Mouse (Mus musculus): ENCODE measurements around the gene Zfp628.

The Zfp628 gene

GRCm38 (mm10) chr7:4917494-4917893, 2.5 kb downstream of the Zfp628 start:
- in situ Hi-C loops (cut with MboI, MseI), result no loop called here

DNA sequence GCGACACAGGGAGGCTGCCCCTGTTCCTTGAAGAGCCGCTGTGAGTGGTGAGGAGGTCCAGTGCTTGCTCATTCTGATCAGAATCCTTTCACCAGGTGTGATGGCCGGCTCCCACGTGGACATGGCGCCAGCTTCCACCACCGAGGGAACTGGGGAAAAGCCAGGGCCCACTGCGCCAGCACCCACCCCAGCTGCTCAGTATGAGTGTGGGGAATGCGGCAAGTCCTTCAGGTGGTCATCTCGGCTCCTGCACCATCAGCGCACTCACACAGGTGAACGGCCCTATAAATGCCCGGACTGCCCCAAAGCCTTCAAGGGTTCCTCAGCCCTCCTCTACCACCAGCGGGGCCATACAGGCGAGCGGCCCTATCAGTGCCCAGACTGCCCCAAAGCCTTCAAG, 3.7 kb downstream of the Zfp628 start:
- in situ Hi-C loops (cut with MboI, MseI), result no loop called here

GRCm38 (mm10) chr7:4919096-4919495, 4.1 kb downstream of the Zfp628 start:
- in situ Hi-C loops (cut with MboI, MseI), result no loop called here

DNA sequence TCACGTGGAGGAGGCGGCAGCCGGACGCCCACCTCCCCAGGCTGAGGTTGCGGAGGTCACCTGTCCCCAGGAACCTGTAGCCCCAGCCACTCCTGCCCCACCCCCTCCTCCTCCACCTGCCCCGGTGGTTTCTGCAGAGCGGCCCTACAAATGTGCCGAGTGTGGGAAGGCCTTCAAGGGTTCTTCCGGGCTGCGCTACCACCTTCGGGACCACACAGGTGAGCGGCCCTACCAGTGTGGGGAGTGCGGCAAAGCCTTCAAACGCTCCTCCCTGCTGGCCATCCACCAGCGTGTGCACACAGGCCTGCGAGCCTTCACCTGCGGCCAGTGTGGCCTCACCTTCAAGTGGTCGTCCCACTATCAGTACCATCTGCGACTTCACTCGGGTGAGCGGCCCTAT, 5.0 kb downstream of the Zfp628 start:
- in situ Hi-C loops (cut with MboI, MseI), result no loop called here

GRCm38 (mm10) chr7:4920496-4920895, 5.5 kb downstream of the Zfp628 start:
- in situ Hi-C loops (cut with MboI, MseI), result no loop called here

GRCm38 (mm10) chr7:4920976-4921823, 6.2 kb downstream of the Zfp628 start:
- in situ Hi-C loops (cut with MboI, MseI), result no loop called here

DNA sequence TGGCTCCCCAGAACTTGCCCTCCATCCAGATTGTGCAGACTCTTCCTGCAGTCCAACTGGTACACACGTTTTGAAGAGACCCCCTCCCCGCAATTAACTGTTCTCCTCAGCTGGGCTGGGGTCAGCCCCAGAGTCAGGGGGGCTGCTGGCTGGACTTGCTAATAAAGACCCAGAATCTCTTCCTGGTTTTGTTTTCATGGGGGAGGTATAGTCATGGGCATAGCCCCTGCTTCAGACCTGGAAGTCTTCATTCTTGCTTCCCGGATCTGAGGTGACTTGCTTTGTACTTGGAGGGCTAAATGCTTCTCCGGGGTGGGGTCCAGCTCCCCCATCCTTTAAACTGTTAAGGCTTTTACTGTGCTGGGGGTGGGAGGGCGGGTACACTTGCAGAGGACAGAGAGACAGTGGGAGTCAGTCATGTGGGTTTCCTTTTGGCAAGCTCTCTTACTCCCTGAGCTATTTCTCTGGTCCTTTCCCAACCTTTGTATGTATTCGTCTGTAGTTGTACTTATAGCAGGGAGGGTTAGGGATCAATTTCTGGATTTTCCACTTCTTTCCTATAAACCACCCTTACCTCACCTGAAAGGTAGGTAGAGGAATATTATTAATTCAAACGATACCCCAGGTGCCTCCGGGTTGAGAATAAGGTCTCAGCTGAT, 6.9 kb downstream of the Zfp628 start, which contains the start of gene Nat14:
TSS of gene Nat14 (plus strand) at position 205 of the 659 bp plus-strand sequence.
- in situ Hi-C loops (cut with MboI, MseI), result no loop called here

GRCm38 (mm10) chr7:4922508-4922907, 7.5 kb downstream of the Zfp628 start:
- in situ Hi-C loops (cut with MboI, MseI), result no loop called here

GRCm38 (mm10) chr7:4922931-4923565, 8.0 kb downstream of the Zfp628 start:
- in situ Hi-C loops (cut with MboI, MseI), result no loop called here

GRCm38 (mm10) chr7:4923586-4924364, 8.8 kb downstream of the Zfp628 start:
- in situ Hi-C loops (cut with MboI, MseI), result no loop called here

DNA sequence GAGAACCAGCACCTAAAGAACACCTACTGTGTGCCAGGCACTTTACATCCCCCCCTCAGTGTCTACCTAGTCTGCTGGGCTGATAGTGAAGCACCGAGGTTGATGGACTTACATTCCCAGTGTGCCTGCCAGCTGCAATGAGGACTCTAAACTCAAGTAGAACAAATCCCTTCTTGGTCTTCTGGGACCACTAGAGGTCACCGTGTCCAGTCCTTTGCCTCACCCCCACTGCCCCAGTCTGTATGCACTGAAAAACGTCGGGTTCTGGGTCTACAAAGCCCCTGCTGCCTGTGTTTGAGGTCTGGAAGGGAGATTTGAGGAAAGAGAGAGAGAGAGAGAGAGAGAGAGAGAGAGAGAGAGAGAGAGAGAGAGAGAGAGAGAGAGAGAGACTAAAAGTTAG, 9.5 kb downstream of the Zfp628 start:
- in situ Hi-C loops (cut with MboI, MseI), result no loop called here

DNA sequence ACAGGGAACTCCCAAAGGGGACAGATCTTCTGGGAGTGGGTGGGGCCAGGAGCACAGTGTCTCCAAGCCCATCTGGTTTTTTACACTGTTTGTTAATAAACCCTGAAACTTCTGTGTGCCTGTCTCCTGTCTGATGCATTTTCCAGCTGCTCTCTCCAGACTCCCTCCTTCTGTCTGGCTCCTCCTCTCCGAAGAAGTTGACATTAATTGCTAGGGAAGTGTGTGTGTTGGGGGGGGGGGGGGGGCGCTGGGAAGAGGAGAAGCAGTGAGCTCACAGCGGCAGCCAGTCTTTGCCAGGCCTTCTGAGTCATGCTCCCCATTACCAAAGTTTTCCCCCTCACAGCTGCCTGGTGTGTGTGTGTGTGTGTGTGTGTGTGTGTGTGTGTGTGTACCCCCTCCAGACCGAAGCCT, 9.9 kb downstream of the Zfp628 start:
- in situ Hi-C loops (cut with MboI, MseI), result loop anchor here (5.0 kb wide), 1 partner anchor 48 kb away; the partner anchor contains the start of gene Isoc2a

- in situ Hi-C loops (cut with MboI, MseI), result loop anchor here (5.0 kb wide), 1 partner anchor 48 kb away; the partner anchor contains the start of gene Isoc2a
Observed at GRCm38 (mm10) chr7:4925441-4926381, 10.7 kb downstream of the Zfp628 start, which contains the start of gene Ssc5d. Ssc5d (plus strand) TSS chr7:4925785.

GRCm38 (mm10) chr7:4926849-4927248, 11.8 kb downstream of the Zfp628 start:
- in situ Hi-C loops (cut with MboI, MseI), result loop anchor here (5.0 kb wide), 1 partner anchor 50 kb away; the partner anchor contains the start of gene Isoc2a

GRCm38 (mm10) chr7:4927711-4928110, 12.7 kb downstream of the Zfp628 start:
- in situ Hi-C loops (cut with MboI, MseI), result loop anchor here (5.0 kb wide), 1 partner anchor 50 kb away; the partner anchor contains the start of gene Isoc2a

- in situ Hi-C loops (cut with MboI, MseI), result loop anchor here (5.0 kb wide), 1 partner anchor 51 kb away; the partner anchor contains the start of gene Isoc2a
Observed at GRCm38 (mm10) chr7:4928323-4928722, 13.3 kb downstream of the Zfp628 start.

DNA sequence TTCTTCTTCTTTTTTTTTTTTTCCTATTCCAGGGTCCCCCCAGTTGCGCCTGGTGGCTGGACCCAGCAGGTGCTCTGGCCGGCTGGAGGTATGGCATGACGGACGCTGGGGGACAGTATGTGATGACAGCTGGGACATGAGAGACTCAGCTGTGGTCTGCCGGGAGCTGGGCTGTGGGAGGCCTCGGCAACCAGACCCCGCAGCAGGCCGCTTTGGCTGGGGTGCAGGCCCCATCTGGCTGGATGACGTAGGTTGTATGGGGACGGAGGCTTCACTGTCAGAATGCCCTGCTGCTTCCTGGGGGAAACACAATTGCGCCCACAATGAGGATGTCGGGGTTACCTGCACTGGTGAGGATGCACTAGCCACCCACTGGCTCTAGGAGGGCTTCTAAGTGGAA, 18.1 kb downstream of the Zfp628 start:
- in situ Hi-C loops (cut with MboI, MseI), result loop anchor here (10.0 kb wide), 1 partner anchor 228 kb away; no protein-coding TSS in a partner anchor

GRCm38 (mm10) chr7:4934160-4934914, 19.3 kb downstream of the Zfp628 start:
- in situ Hi-C loops (cut with MboI, MseI), result loop anchor here (10.0 kb wide), 1 partner anchor 230 kb away; no protein-coding TSS in a partner anchor

- in situ Hi-C loops (cut with MboI, MseI), result loop anchor here (10.0 kb wide), 1 partner anchor 232 kb away; no protein-coding TSS in a partner anchor
Observed at GRCm38 (mm10) chr7:4936832-4937231, 21.8 kb downstream of the Zfp628 start.
